Mouse (Mus musculus): Measurements from ENCODE around the gene Cuta.
A peak's percentile ranks its signal among the peaks of the same experiment; 100 is the strongest.

Gene Cuta

DNA sequence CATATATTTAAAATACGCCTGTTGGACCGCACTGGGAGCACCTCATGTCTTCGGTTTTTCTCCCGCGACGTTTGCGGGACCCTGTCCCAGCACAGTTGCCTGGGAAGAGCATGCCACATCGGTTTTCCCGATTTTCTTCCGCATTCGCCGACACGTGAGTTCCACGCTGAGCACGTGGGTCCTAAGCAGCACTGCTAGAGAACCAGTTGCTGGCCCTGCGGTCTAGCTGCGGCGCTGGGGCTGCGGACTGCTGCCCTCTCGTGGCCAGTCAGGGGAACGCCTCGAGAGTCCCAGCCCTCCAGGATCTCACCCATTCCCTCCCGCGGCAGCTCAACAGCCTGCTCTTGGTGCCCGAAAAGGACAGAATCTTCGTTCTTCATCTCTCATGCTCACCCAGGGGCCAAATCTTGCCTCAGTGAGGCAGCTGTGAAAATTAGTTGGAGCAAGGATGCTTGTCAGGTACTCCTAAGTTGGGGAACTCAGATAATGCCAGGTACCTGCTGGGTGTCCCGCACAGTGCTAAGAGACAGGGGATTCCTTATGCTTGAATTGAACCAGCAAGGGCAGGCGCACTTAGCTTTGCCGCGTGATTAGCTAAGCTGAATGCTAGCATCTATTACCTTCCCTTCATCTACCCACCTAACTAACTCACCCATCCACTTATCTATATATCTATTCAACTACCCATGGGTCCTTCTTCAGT is 53.2 kb downstream of the Cuta start:
- DNase-seq (ENCODE audit: low spot score in 2 of 2), result peak; percentile 61 to 80

DNA sequence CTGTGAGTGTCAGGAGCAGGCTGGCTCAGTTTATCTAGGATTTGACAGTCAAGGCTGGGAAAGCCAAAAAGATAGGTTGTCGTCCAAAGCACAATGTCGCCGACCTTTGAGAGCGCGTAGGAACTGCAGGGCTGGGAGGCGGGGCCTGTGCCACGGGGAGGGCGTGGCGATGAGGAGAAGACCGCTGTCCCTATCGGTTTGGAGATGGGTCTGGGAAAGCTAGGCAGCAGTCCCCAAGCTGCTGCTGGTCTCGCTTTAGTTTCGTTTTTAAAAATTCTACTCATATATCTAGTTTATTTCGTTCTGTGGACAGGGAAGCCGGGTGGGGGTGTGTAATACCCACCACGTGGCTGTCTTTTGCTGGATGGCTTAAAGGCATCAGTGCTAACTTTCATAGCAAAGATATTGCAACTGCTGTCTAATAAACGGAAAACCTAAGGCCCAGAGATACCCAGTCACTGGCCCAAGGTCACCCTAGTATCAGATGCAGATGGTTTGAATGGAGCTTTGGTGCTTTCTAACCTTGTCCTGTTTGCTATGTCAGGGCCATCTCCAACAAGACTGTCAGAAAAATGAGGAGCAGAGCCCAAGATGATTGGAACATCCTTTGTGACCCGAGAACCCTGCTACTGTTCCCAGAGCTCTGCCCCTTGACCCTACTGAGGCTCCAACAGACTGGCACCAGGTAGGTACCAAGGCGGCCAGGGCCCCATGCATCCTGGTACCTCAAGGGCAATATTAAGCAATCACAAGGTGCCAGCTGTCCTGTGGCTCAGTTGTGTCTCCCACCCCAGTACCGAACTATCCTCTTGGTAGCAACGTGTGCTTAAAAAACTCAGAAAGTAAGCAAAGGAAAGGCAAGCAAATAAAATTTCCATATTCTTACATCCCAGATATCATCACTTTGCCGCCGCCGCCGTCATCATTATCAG is 54.1 kb downstream of the Cuta start:
- peak; percentile 44 to 74 for DNase-seq (ENCODE audit: low spot score in 2 of 2)
